Mouse (Mus musculus): ENCODE results near the gene Pkn1. TPM values are rescaled to one million over a fixed set of nuclear protein-coding genes. Genes with fewer than 3 reads are reported as not detected.

The Pkn1 gene
- polyA plus RNA-seq, 1 experiment from 2014 or later: 28.8 TPM

GRCm38 (mm10) chr8:83667526-83667925 is 31.5 kb downstream of the Pkn1 start:
- DNase-seq (ENCODE audit: low spot score) (no peak), ATAC-seq (ENCODE audit: insufficient number of reproducible peaks, low FRiP score, low TSS enrichment, low read depth) (no peak)
- H3K4me2 ChIP-seq (ENCODE audit: low read depth, severe bottlenecking): peak overlapping the region; percentile 73; the same call in 1 of the 2 replicates
- 82% methylated on average over 10 of the region's 10 CpGs for WGBS
- H3K4me3 ChIP-seq (ENCODE audit: low read depth, low read length): no peak overlapping the region
- H3K36me3 ChIP-seq (ENCODE audit: control insufficient read depth, insufficient read depth, low read length): peaks cover 14% of the 10 kb centered on the region; the same call in 1 of the 2 replicates
- H3K27ac ChIP-seq (replicated peaks; ENCODE audit: low read depth, low read length): no peak overlapping the region
- H3K27me3 ChIP-seq (ENCODE audit: control insufficient read depth, insufficient read depth, low read length): peaks cover 7% of the 10 kb centered on the region; the same call in 1 of the 2 replicates
- peaks cover 12% of the 10 kb centered on the region; the same call in 1 of the 2 replicates for H3K4me1 ChIP-seq (ENCODE audit: control insufficient read depth, insufficient read depth, low read length)
- no peaks in the 10 kb centered on the region for H3K9me3 ChIP-seq (ENCODE audit: control insufficient read depth, low read length)
- H3K9ac ChIP-seq (ENCODE audit: low read length): no peak overlapping the region

DNA sequence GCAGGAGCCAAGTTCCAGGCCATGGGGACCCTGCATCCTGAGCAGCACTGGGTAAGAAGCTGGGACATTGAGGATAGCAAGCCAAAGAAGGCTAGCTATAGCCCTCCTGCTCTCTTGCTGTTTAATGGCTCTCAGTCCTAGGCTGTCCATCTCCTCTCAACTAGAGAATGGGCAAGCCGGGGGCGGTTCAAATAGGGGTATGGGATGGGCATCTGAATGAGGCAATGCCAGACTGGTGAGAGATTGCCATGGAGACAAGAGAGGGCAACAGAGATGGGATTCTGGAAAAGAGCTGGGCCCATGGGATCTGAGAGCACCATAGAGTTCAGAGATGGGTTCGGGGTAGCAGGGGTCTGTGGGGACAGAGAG is 32.1 kb downstream of the Pkn1 start:
- Histone ChIP-seq H3K4me1 (ENCODE audit: control insufficient read depth, insufficient read depth, low read length) (peaks cover 19% of the 10 kb centered on the region; the same call in 1 of the 2 replicates), H3K27ac (replicated peaks; ENCODE audit: low read depth, low read length) (no peak overlapping the region), H3K4me3 (ENCODE audit: low read depth, low read length) (no peak overlapping the region), H3K27me3 (ENCODE audit: control insufficient read depth, insufficient read depth, low read length) (peaks cover 7% of the 10 kb centered on the region; the same call in 1 of the 2 replicates), H3K9me3 (ENCODE audit: control insufficient read depth, low read length) (no peaks in the 10 kb centered on the region), H3K36me3 (ENCODE audit: control insufficient read depth, insufficient read depth, low read length) (peaks cover 9% of the 10 kb centered on the region; the same call in 1 of the 2 replicates), H3K4me2 (ENCODE audit: low read depth, severe bottlenecking) (no peak overlapping the region), H3K9ac (ENCODE audit: low read length) (no peak overlapping the region)
- ATAC-seq (ENCODE audit: insufficient number of reproducible peaks, low FRiP score, low TSS enrichment, low read depth): no peak
- WGBS: 91% methylated on average over 3 of the region's 3 CpGs
- DNase-seq (ENCODE audit: low spot score): no peak

GRCm38 (mm10) chr8:83665969-83666865 is 32.8 kb downstream of the Pkn1 start, which contains the start of gene Ptger1:
Gene Ptger1 (plus strand): TSS chr8:83666678.
- Histone ChIP-seq H3K9me3 (ENCODE audit: control insufficient read depth, low read length) (no peaks in the 10 kb centered on the region), H3K4me3 (ENCODE audit: low read depth, low read length) (no peak within 1 kb of the TSS), H3K4me1 (ENCODE audit: control insufficient read depth, insufficient read depth, low read length) (peaks cover 25% of the 10 kb centered on the region), H3K4me2 (ENCODE audit: low read depth, severe bottlenecking) (no peak within 1 kb of the TSS; the same call in 1 of the 2 replicates), H3K27me3 (ENCODE audit: control insufficient read depth, insufficient read depth, low read length) (peaks cover 7% of the 10 kb centered on the region; the same call in 1 of the 2 replicates), H3K36me3 (ENCODE audit: control insufficient read depth, insufficient read depth, low read length) (peaks cover 6% of the 10 kb centered on the region; the same call in 1 of the 2 replicates), H3K9ac (ENCODE audit: low read length) (no peak within 1 kb of the TSS), H3K27ac (replicated peaks; ENCODE audit: low read depth, low read length) (no peak within 1 kb of the TSS)
- no peak for ATAC-seq (ENCODE audit: insufficient number of reproducible peaks, low FRiP score, low TSS enrichment, low read depth)
- DNase-seq (ENCODE audit: low spot score): no peak
- WGBS: 44% methylated on average over 14 of the region's 14 CpGs

- Histone ChIP-seq H3K4me2 (ENCODE audit: low read depth, severe bottlenecking) (no peak overlapping the region), H3K4me1 (ENCODE audit: control insufficient read depth, insufficient read depth, low read length) (peaks cover 36% of the 10 kb centered on the region), H3K4me3 (ENCODE audit: low read depth, low read length) (no peak overlapping the region), H3K27ac (replicated peaks; ENCODE audit: low read depth, low read length) (no peak overlapping the region), H3K9me3 (ENCODE audit: control insufficient read depth, low read length) (no peaks in the 10 kb centered on the region), H3K36me3 (ENCODE audit: control insufficient read depth, insufficient read depth, low read length) (0 out of 2 replicates have a peak, but pooled peaks cover under 1% of the 10 kb centered on the region), H3K9ac (ENCODE audit: low read length) (no peak overlapping the region), H3K27me3 (ENCODE audit: control insufficient read depth, insufficient read depth, low read length) (peaks cover 7% of the 10 kb centered on the region; the same call in 1 of the 2 replicates)
- DNase-seq (ENCODE audit: low spot score) (no peak), ATAC-seq (ENCODE audit: insufficient number of reproducible peaks, low FRiP score, low TSS enrichment, low read depth) (no peak)
- WGBS: 45% methylated on average over 2 of the region's 2 CpGs
Measured at GRCm38 (mm10) chr8:83664931-83665625, 33.9 kb downstream of the Pkn1 start.

GRCm38 (mm10) chr8:83664096-83664495 is 34.9 kb downstream of the Pkn1 start:
- no peaks in the 10 kb centered on the region for H3K9me3 ChIP-seq (ENCODE audit: control insufficient read depth, low read length)
- no peak overlapping the region for H3K4me3 ChIP-seq (ENCODE audit: low read depth, low read length)
- no peak overlapping the region for H3K27ac ChIP-seq (replicated peaks; ENCODE audit: low read depth, low read length)
- no peaks in the 10 kb centered on the region for H3K36me3 ChIP-seq (ENCODE audit: control insufficient read depth, insufficient read depth, low read length)
- WGBS: 90% methylated on average over 13 of the region's 13 CpGs
- peaks cover 7% of the 10 kb centered on the region; the same call in 1 of the 2 replicates for H3K27me3 ChIP-seq (ENCODE audit: control insufficient read depth, insufficient read depth, low read length)
- no peak overlapping the region for H3K9ac ChIP-seq (ENCODE audit: low read length)
- peaks cover 41% of the 10 kb centered on the region for H3K4me1 ChIP-seq (ENCODE audit: control insufficient read depth, insufficient read depth, low read length)
- ATAC-seq (ENCODE audit: insufficient number of reproducible peaks, low FRiP score, low TSS enrichment, low read depth) (no peak), DNase-seq (ENCODE audit: low spot score) (no peak)
- no peak overlapping the region for H3K4me2 ChIP-seq (ENCODE audit: low read depth, severe bottlenecking)

DNA sequence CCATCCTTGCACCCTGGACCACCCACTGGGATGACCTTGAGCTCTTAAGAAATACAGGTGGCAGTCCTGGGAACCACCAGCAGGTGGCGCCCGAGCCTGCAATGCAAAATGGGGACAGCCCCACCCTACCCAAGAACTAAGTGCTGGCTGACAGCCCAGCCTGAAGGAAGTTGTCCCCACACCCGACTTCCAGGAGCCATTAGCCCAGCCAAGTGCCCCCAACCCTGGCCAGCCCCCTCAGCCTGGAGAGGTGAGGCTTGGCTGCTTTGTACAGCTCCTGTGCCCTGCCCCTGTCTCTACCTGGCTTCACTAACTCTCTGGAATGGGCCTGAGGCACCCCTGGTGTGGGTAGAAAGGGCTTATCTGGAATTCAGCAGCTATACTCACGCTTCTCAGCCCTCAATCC is 36.6 kb downstream of the Pkn1 start:
- H3K4me1 ChIP-seq (ENCODE audit: control insufficient read depth, insufficient read depth, low read length): peaks cover 34% of the 10 kb centered on the region
- peak; percentile 7; the same call in 1 of the 2 replicates for ATAC-seq (ENCODE audit: insufficient number of reproducible peaks, low FRiP score, low TSS enrichment, low read depth)
- no peaks in the 10 kb centered on the region for H3K9me3 ChIP-seq (ENCODE audit: control insufficient read depth, low read length)
- H3K4me2 ChIP-seq (ENCODE audit: low read depth, severe bottlenecking): no peak overlapping the region
- 13% methylated on average over 4 of the region's 4 CpGs for WGBS
- H3K27me3 ChIP-seq (ENCODE audit: control insufficient read depth, insufficient read depth, low read length): no peaks in the 10 kb centered on the region
- H3K27ac ChIP-seq (replicated peaks; ENCODE audit: low read depth, low read length): no peak overlapping the region
- DNase-seq (ENCODE audit: low spot score): peak; percentile 94
- H3K36me3 ChIP-seq (ENCODE audit: control insufficient read depth, insufficient read depth, low read length): no peaks in the 10 kb centered on the region; the same call in 1 of the 2 replicates
- no peak overlapping the region for H3K9ac ChIP-seq (ENCODE audit: low read length)
- no peak overlapping the region for H3K4me3 ChIP-seq (ENCODE audit: low read depth, low read length)

DNA sequence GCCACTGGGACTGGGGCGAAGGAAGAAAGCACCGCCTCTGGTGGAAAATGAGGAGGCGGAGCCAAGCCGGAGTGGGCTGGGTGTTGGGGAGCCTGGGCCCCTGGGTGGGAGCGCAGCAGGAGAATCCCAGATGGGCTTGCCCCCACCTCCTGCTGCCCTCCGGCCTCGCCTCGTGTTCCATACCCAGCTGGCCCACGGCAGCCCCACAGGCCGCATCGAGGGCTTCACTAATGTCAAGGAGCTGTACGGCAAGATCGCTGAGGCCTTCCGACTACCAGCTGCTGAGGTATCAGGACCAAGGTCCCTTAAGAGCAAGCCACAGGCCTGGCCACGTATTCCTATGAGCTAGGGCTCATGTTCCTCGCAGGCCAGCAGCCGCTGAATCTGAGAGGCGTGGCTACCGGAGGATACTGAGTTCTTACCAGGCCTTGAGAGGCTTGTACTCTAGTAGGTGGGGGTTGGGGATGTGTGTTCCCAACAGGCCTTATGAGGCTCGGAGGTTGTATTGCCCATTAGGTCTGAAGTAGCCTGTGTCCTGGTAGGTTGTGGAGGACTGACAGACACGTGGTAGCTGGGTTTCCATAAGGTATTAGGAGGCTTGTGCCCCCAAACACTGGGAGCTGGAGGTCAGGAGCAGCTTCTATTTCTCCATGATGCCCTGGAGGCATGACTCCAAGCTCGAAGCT is 37.8 kb downstream of the Pkn1 start:
- Histone ChIP-seq H3K36me3 (ENCODE audit: control insufficient read depth, insufficient read depth, low read length) (no peaks in the 10 kb centered on the region; the same call in 1 of the 2 replicates), H3K9ac (ENCODE audit: low read length) (peak overlapping the region; percentile 37), H3K4me3 (ENCODE audit: low read depth, low read length) (0 out of 2 replicates have a peak overlapping the region, but pooled peaks have one; percentile 8), H3K4me1 (ENCODE audit: control insufficient read depth, insufficient read depth, low read length) (peaks cover 30% of the 10 kb centered on the region), H3K27ac (replicated peaks; ENCODE audit: low read depth, low read length) (0 out of 2 replicates have a peak overlapping the region, but pooled peaks have one; percentile 30), H3K27me3 (ENCODE audit: control insufficient read depth, insufficient read depth, low read length) (no peaks in the 10 kb centered on the region), H3K9me3 (ENCODE audit: control insufficient read depth, low read length) (no peaks in the 10 kb centered on the region), H3K4me2 (ENCODE audit: low read depth, severe bottlenecking) (peak overlapping the region; percentile 32)
- 8% methylated on average over 22 of the region's 22 CpGs for WGBS
- DNase-seq (ENCODE audit: low spot score) (peak; percentile 62), ATAC-seq (ENCODE audit: insufficient number of reproducible peaks, low FRiP score, low TSS enrichment, low read depth) (peak; percentile 44; the same call in 1 of the 2 replicates)
